Comparison of ENCODE assay signal across 1 mouse cellular context in the genomic region with DNA sequence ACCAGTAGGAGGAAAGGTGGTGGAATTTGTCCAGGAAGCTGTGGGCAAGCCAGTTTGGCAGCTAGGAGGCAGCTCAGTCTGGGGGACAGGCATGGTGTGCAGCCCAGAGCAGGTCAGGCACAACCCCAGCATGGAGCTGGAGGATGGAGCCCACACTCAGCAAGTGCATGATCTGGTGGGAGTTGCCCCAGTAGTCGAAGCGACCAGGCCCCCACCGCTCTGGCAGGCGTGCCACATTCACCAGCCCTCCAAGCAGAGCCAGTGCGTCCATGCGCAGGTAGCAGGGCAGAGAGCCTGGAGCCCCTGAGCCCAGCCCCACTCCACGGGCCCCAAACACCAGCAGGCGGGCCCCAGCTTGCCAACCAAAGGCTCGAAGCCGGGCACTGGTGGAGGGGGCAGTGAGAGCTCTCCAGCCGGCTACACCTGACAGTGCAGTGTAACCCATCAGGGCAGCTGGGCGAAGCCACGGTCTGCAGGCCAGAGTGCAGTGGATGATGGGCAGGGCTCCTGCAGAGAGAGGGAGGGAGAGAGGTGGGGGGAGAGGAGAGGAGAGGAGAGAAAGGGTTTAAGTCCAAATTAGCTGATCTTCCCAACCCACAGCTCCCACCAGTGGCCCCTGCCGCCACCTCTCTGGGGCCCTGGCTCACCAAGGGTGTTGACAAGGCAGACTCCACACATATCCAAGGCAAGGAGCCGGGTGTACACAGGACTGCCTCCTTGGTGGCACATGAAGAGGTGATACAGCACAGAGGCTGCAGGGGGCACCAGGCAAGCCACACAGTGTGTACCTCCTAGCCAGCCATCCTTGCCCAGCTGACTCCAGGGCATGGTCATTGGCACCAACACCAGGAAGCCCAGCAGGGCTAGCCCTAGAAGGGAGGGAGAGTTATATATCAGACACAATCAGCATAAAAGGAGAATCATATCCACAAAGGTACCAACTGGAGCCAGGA.
TF ChIP-seq lines count a peak whose summit lies in the region.

No protein-coding gene starts in this region.

TF ChIP-seq in ES-E14, 5 proteins besides CTCF, POLR2A, EP300 and RAD21:
- TF ChIP-seq ZNF384 (IDR thresholded peaks at IDR 0.05; ENCODE audit: low read depth, low read length) (no peak), MAFK (IDR thresholded peaks at IDR 0.05; ENCODE audit: insufficient read depth, low read depth, low read length) (0 out of 2 replicates have a peak, but pooled peaks have one; percentile 9)
TF ChIP-seq in ES-E14: peak in this region for 1.
